Mouse (Mus musculus): ENCODE data around the gene Dbn1. TPM values are rescaled to one million over a fixed set of nuclear protein-coding genes. Genes with fewer than 3 reads are reported as not detected.

Dbn1 gene
- total and polyA plus RNA-seq, 3 experiments, result 0.09 to 3.1 (median 0.59) TPM

- peak; percentile 79 for DNase-seq (ENCODE audit: extremely low read depth)
Observed at GRCm38 (mm10) chr13:55516955-55517354, 29.0 kb upstream of the Dbn1 start.

GRCm38 (mm10) chr13:55513828-55514227, 25.9 kb upstream of the Dbn1 start:
- no peaks in the 10 kb centered on the region for H3K9me3 ChIP-seq (replicated peaks; ENCODE audit: low read length)
- dilution Hi-C loops (cut with MboI; ENCODE audit: extremely low pct_ligation_motif_present, extremely low pct_unique_long_range_greater_than_20kb, low sequenced_read_pairs), result no loop called here
- peak overlapping the region; percentile 29; the same call in 1 of the 2 replicates for H3K9ac ChIP-seq (ENCODE audit: insufficient read depth, low read depth)

More at GRCm38 (mm10) chr13:55516955-55517354, 29.0 kb upstream of the Dbn1 start:
- peaks cover 5 to 22% of the 10 kb centered on the region in 2 experiments for H3K4me1 ChIP-seq (ENCODE audit: control insufficient read depth in 1 of 2, insufficient read depth in 2 of 2)
- H3K36me3 ChIP-seq (replicated peaks in 1 of 2; ENCODE audit: control insufficient read depth in 1 of 2, insufficient read depth in 1 of 2, low read length in 1 of 2), result peaks cover 0 to 2% of the 10 kb centered on the region in 2 experiments
- no peaks in the 10 kb centered on the region for H3K79me2 ChIP-seq (replicated peaks; ENCODE audit: control insufficient read depth, extremely low read depth, insufficient read depth, poor library complexity, severe bottlenecking)
- no peak overlapping the region for H3K9ac ChIP-seq (ENCODE audit: insufficient read depth, low read depth)
- dilution Hi-C loops (cut with MboI; ENCODE audit: extremely low pct_ligation_motif_present, extremely low pct_unique_long_range_greater_than_20kb, low sequenced_read_pairs) (no loop called here), in situ Hi-C loops (cut with MboI; ENCODE audit: low pct_ligation_motif_present, low pct_unique_long_range_greater_than_20kb, low sequenced_read_pairs) (loop anchor here (5.0 kb wide), 1 partner anchor 40 kb away; no protein-coding TSS in a partner anchor)
- no peak overlapping the region for H3K27ac ChIP-seq (ENCODE audit: insufficient read depth, low read depth)
- H3K4me3 ChIP-seq (replicated peaks in 1 of 3; ENCODE audit: low read depth in 2 of 3, low read length in 2 of 3, poor library complexity in 1 of 3), result no peak overlapping the region
- 0 out of 2 replicates have a peak, but pooled peaks have one; percentile 2 for TF ChIP-seq ZC3H11A (IDR thresholded peaks at IDR 0.05; ENCODE audit: low read depth, low read length)
- TF ChIP-seq SMC3 (IDR thresholded peaks at IDR 0.05; ENCODE audit: low read depth, low read length), result peak; percentile 85
- peak; percentile 78 to 92 for TF ChIP-seq CTCF (conservative IDR thresholded peaks at IDR 0.05 in 1 of 2, IDR thresholded peaks at IDR 0.05 in 1 of 2; ENCODE audit: low read depth in 2 of 2, low read length in 2 of 2)
- TF ChIP-seq RAD21 (IDR thresholded peaks at IDR 0.05; ENCODE audit: low read depth, low read length), result peak; percentile 70
- TF ChIP-seq MYC (IDR thresholded peaks at IDR 0.05; ENCODE audit: low read depth, low read length), result peak; percentile 47; the same call in 1 of the 2 replicates
- TF ChIP-seq HCFC1 (IDR thresholded peaks at IDR 0.05; ENCODE audit: low read depth, low read length), result no peak
- TF ChIP-seq MAFK (IDR thresholded peaks at IDR 0.05; ENCODE audit: insufficient replicate concordance, low read length), result no peak
- peaks cover 8% of the 10 kb centered on the region for H3K9me3 ChIP-seq (replicated peaks; ENCODE audit: low read length)
- H3K27me3 ChIP-seq (replicated peaks), result peaks cover 11% of the 10 kb centered on the region
- no peak overlapping the region for H3K4me2 ChIP-seq (ENCODE audit: insufficient read depth, low read depth, poor library complexity, severe bottlenecking)

GRCm38 (mm10) chr13:55513111-55513748, 25.3 kb upstream of the Dbn1 start, which contains the start of gene Pdlim7:
Gene Pdlim7 (minus strand): TSS chr13:55513676.
- in situ Hi-C loops (cut with MboI; ENCODE audit: low pct_ligation_motif_present, low pct_unique_long_range_greater_than_20kb, low sequenced_read_pairs), result no loop called here
- H3K27ac ChIP-seq (ENCODE audit: insufficient read depth, low read depth), result no peak within 1 kb of the TSS
- H3K9me3 ChIP-seq (replicated peaks; ENCODE audit: low read length), result no peaks in the 10 kb centered on the region
- TF ChIP-seq RAD21 (IDR thresholded peaks at IDR 0.05; ENCODE audit: low read depth, low read length) (peak; percentile 77), EP300 (IDR thresholded peaks at IDR 0.05; ENCODE audit: low read length) (no peak), MAZ (IDR thresholded peaks at IDR 0.05; ENCODE audit: low read depth, low read length) (peak; percentile 77), POLR2A (IDR thresholded peaks at IDR 0.05; ENCODE audit: low read depth, low read length) (peak; percentile 99), ZMIZ1 (IDR thresholded peaks at IDR 0.05; ENCODE audit: low read depth, low read length) (peak; percentile 98), CHD1 (IDR thresholded peaks at IDR 0.05; ENCODE audit: low read depth, low read length) (no peak), SIN3A (IDR thresholded peaks at IDR 0.05; ENCODE audit: low read length) (peak; percentile 53; the same call in 1 of the 2 replicates), MAFK (IDR thresholded peaks at IDR 0.05; ENCODE audit: insufficient replicate concordance, low read length) (no peak), NELFE (IDR thresholded peaks at IDR 0.05; ENCODE audit: low read depth, low read length) (peak; percentile 98), KAT2A (IDR thresholded peaks at IDR 0.05; ENCODE audit: insufficient replicate concordance, low read length) (no peak), MXI1 (IDR thresholded peaks at IDR 0.05; ENCODE audit: low read depth, low read length) (peak; percentile 73), TCF12 (IDR thresholded peaks at IDR 0.05; ENCODE audit: low read depth, low read length) (peak; percentile 71), NRF1 (IDR thresholded peaks at IDR 0.05; ENCODE audit: low read depth, low read length) (peak; percentile 70), TBP (conservative IDR thresholded peaks at IDR 0.05; ENCODE audit: low read depth, low read length) (peak; percentile 94), POLR2AphosphoS2 (IDR thresholded peaks at IDR 0.05; ENCODE audit: low read depth, low read length) (peak; percentile 93), ELF1 (IDR thresholded peaks at IDR 0.05; ENCODE audit: low read depth, low read length) (peak; percentile 46), SMC3 (IDR thresholded peaks at IDR 0.05; ENCODE audit: low read depth, low read length) (peak; percentile 79)

More at GRCm38 (mm10) chr13:55513828-55514227, 25.9 kb upstream of the Dbn1 start:
- no peak overlapping the region for H3K27ac ChIP-seq (ENCODE audit: insufficient read depth, low read depth)
- peak overlapping the region; percentile 37; the same call in 1 of the 2 replicates for H3K4me2 ChIP-seq (ENCODE audit: insufficient read depth, low read depth, poor library complexity, severe bottlenecking)
- H3K4me1 ChIP-seq (ENCODE audit: control insufficient read depth in 1 of 2, insufficient read depth in 2 of 2), result peaks cover 24 to 38% of the 10 kb centered on the region in 2 experiments
- no peak for DNase-seq (ENCODE audit: extremely low read depth)
- H3K79me2 ChIP-seq (replicated peaks; ENCODE audit: control insufficient read depth, extremely low read depth, insufficient read depth, poor library complexity, severe bottlenecking), result no peaks in the 10 kb centered on the region
- H3K36me3 ChIP-seq (replicated peaks in 1 of 2; ENCODE audit: control insufficient read depth in 1 of 2, insufficient read depth in 1 of 2, low read length in 1 of 2), result peaks cover 4 to 17% of the 10 kb centered on the region in 2 experiments
- H3K4me3 ChIP-seq (replicated peaks in 1 of 3; ENCODE audit: low read depth in 2 of 3, low read length in 2 of 3, poor library complexity in 1 of 3), result peak overlapping the region; percentile 26 to 83 (median 81)
- H3K27me3 ChIP-seq (replicated peaks), result peaks cover 11% of the 10 kb centered on the region
- in situ Hi-C loops (cut with MboI; ENCODE audit: low pct_ligation_motif_present, low pct_unique_long_range_greater_than_20kb, low sequenced_read_pairs), result no loop called here
- TF ChIP-seq SIN3A (IDR thresholded peaks at IDR 0.05; ENCODE audit: low read length), result no peak
- no peak for TF ChIP-seq USF2 (conservative IDR thresholded peaks at IDR 0.05; ENCODE audit: low read depth, low read length)
- TF ChIP-seq CHD2 (IDR thresholded peaks at IDR 0.05; ENCODE audit: low read length), result no peak
- TF ChIP-seq BHLHE40 (IDR thresholded peaks at IDR 0.05; ENCODE audit: low read depth, low read length), result no peak
- TF ChIP-seq CTCF (conservative IDR thresholded peaks at IDR 0.05 in 1 of 2, IDR thresholded peaks at IDR 0.05 in 1 of 2; ENCODE audit: low read depth in 2 of 2, low read length in 2 of 2), result no peak
- no peak for TF ChIP-seq ZNF384 (IDR thresholded peaks at IDR 0.05; ENCODE audit: low read depth, low read length)
- no peak for TF ChIP-seq MYC (IDR thresholded peaks at IDR 0.05; ENCODE audit: low read depth, low read length)
- no peak for TF ChIP-seq EP300 (IDR thresholded peaks at IDR 0.05; ENCODE audit: low read length)
- TF ChIP-seq CHD1 (IDR thresholded peaks at IDR 0.05; ENCODE audit: low read depth, low read length), result no peak

More at GRCm38 (mm10) chr13:55513111-55513748, 25.3 kb upstream of the Dbn1 start, which contains the start of gene Pdlim7:
- H3K36me3 ChIP-seq (replicated peaks in 1 of 2; ENCODE audit: control insufficient read depth in 1 of 2, insufficient read depth in 1 of 2, low read length in 1 of 2), result peaks cover 10 to 23% of the 10 kb centered on the region in 2 experiments
- H3K27me3 ChIP-seq (replicated peaks), result peaks cover 11% of the 10 kb centered on the region
- peak within 1 kb of the TSS; percentile 73 to 83 (median 81) for H3K4me3 ChIP-seq (replicated peaks in 1 of 3; ENCODE audit: low read depth in 2 of 3, low read length in 2 of 3, poor library complexity in 1 of 3)
- dilution Hi-C loops (cut with MboI; ENCODE audit: extremely low pct_ligation_motif_present, extremely low pct_unique_long_range_greater_than_20kb, low sequenced_read_pairs), result no loop called here
- H3K4me2 ChIP-seq (ENCODE audit: insufficient read depth, low read depth, poor library complexity, severe bottlenecking), result peak within 1 kb of the TSS; percentile 80
- H3K79me2 ChIP-seq (replicated peaks; ENCODE audit: control insufficient read depth, extremely low read depth, insufficient read depth, poor library complexity, severe bottlenecking), result no peaks in the 10 kb centered on the region
- peaks cover 24 to 38% of the 10 kb centered on the region in 2 experiments for H3K4me1 ChIP-seq (ENCODE audit: control insufficient read depth in 1 of 2, insufficient read depth in 2 of 2)
- peak; percentile 80 for DNase-seq (ENCODE audit: extremely low read depth)
- H3K9ac ChIP-seq (ENCODE audit: insufficient read depth, low read depth), result peak within 1 kb of the TSS; percentile 51
